Mouse (Mus musculus) thymus, adult 2 months (tissue): ENCODE measurements around the gene Gm20773. TPM values are rescaled to one million over a fixed set of nuclear protein-coding genes. Genes with fewer than 3 reads are reported as not detected.
"Not testable (repeated sequence)": the region's sequence is repeated elsewhere in the genome, so short reads cannot be mapped to it uniquely, and the experiment has no call there.

ENCODE experiments used
- DNase-seq: peaks from one replicate; pipeline ENCODE4 v3.0.0; 2021
- H3K27ac ChIP-seq: fragments of 200-500 bp; 2 replicates; pipeline ENCODE4 v1.5.1; 2012; ENCODE audit warnings: low read length, control low read depth; ENCODE audit not compliant: control insufficient read depth, insufficient read depth
- H3K27me3 ChIP-seq: fragments of 200-500 bp; 2 replicates; pipeline ENCODE4 v1.6.1; 2012; ENCODE audit warnings: mild to moderate bottlenecking, low read length, moderate library complexity, mixed read lengths; ENCODE audit not compliant: control insufficient read depth, insufficient read depth
- H3K36me3 ChIP-seq: fragments of 200-500 bp; 2 replicates; pipeline ENCODE4 v1.6.1; 2012; ENCODE audit warnings: mild to moderate bottlenecking, low read length, moderate library complexity; ENCODE audit not compliant: control insufficient read depth, insufficient read depth
- H3K4me1 ChIP-seq: fragments of 200-500 bp; replicated peaks from 2 replicates; pipeline ENCODE4 v1.6.1; 2012; ENCODE audit warnings: low read length; ENCODE audit not compliant: control insufficient read depth, insufficient read depth
- H3K4me3 ChIP-seq: fragments of 200-500 bp; 2 replicates; pipeline ENCODE4 v1.5.1; 2012; ENCODE audit warnings: mild to moderate bottlenecking, low read length, control low read depth, moderate library complexity; ENCODE audit not compliant: control insufficient read depth, insufficient read depth
- WGBS: fragments of 180-500 bp; shearing (Covaris S2); methylation state at CpG from one replicate; pipeline ENCODE4 v1.1.7; 2018; 5-methylcytosine and 5-hydroxymethylcytosine counted together
- polyA plus RNA-seq: library from polyadenylated mRNA; depleted of rRNA; stranded (reverse); fragments of >200 nt; gene quantifications from 2 replicates; pipeline ENCODE4 v1.2.3, GENCODE M21; 2012; rRNA removed

Gene Gm20773
- polyA plus RNA-seq, result not detected in 2 replicates

DNA sequence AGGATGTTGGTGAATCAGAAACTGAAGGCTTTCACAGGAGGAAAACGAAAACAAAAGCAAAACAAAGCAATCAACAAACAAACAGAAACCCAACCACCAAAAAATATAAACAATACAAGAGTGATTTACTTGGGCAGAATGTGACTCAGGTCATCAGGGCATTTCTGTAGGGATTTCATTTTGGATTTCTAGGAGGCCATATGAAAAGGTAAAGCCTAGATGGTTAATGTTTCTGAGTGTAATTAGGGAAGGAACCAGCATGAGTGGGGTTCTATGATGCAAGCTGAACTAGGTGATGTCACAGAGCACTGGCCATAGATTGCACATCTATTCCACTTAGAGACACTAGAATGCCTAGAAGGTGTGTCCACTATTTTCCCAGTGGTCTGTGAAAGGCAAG is at the start of gene Gm20773:
TSS of gene Gm20773 (plus strand) at position 301 of the 400 bp plus-strand sequence.
- DNase-seq, H3K27me3 ChIP-seq, H3K27ac ChIP-seq, H3K4me3 ChIP-seq, H3K4me1 ChIP-seq, H3K36me3 ChIP-seq: not testable (repeated sequence)
- WGBS, result no CpG with 5 or more reads among the region's 1 CpGs

DNA sequence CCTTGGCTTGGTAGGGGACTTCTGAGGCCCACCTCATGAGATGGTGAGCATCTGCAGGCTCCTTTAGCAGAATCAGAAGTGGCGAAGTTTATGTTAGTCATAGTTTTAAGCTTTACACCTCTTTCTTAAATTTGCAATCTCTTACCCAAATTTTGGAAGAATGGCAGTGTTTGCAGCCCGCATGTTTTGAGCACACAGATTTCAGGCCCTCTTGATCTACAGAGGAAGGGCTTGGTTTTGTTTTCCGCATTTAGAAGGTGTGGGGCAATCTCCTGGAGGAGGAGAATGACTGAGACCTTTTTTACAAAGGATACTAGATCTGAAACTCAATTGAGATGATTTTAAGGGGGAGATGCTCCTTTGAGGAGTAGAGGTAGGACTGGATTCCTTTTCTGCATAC is 28.3 kb upstream of the Gm20773 start, which contains the start of gene Gm21866:
TSS of gene Gm21866 (minus strand) at position 101 of the 400 bp plus-strand sequence.
- DNase-seq, H3K27ac ChIP-seq, H3K27me3 ChIP-seq, H3K36me3 ChIP-seq, H3K4me1 ChIP-seq, H3K4me3 ChIP-seq: not testable (repeated sequence)
- WGBS, result 79% methylated on average over 2 of the region's 3 CpGs

Other genes starting within 250 kb of the Gm20773 start
- gene Gm21440, start 241.6 kb upstream of the Gm20773 start, polyA plus RNA-seq, result not detected in 2 replicates
- not detected in 2 replicates for gene Gm21454, start 241.6 kb upstream of the Gm20773 start, polyA plus RNA-seq
- not detected in 2 replicates for gene Gm21725, start 145.0 kb upstream of the Gm20773 start, polyA plus RNA-seq
- not detected in 2 replicates for gene Gm21866, start 28.4 kb upstream of the Gm20773 start, polyA plus RNA-seq